Mouse (Mus musculus) C2C12 (cell line): Measurements from ENCODE around the gene Jam3. TPM values are rescaled to one million over a fixed set of nuclear protein-coding genes. Genes with fewer than 3 reads are reported as not detected.

ENCODE experiments used
- H3K27me3 ChIP-seq: one replicate; pipeline ENCODE4 v1.6.1; 2011; ENCODE audit not compliant: control insufficient read depth, insufficient read depth, insufficient read length
- H3K36me3 ChIP-seq: one replicate; pipeline ENCODE4 v1.6.1; 2011; ENCODE audit not compliant: control insufficient read depth, insufficient read depth
- H3K4me3 ChIP-seq: one replicate; pipeline ENCODE4 v1.5.1; 2011; ENCODE audit warnings: mild to moderate bottlenecking, control low read depth; ENCODE audit not compliant: poor library complexity, insufficient read depth, severe bottlenecking
- H3K79me2 ChIP-seq: one replicate; pipeline ENCODE4 v1.6.1; 2011; ENCODE audit not compliant: control insufficient read depth, insufficient read depth
- H3K79me3 ChIP-seq: one replicate; pipeline ENCODE4 v1.6.1; 2011; ENCODE audit warnings: low read depth, control low read depth
- H3ac ChIP-seq: one replicate; pipeline ENCODE3; 2011; ENCODE audit warnings: low read depth; ENCODE audit not compliant: control insufficient read depth, insufficient read length
- CEBPB ChIP-seq: IDR thresholded peaks from one replicate; pipeline ENCODE4 v1.6.1; 2011; ENCODE audit warnings: low read depth, mild to moderate bottlenecking, control low read depth, moderate library complexity
- CTCF ChIP-seq: IDR thresholded peaks from one replicate; pipeline ENCODE4 v1.5.1; 2011; ENCODE audit not compliant: control insufficient read depth, insufficient read depth, insufficient read length
- FOSL1 ChIP-seq: IDR thresholded peaks from one replicate; pipeline ENCODE4 v1.8.0; 2011; ENCODE audit warnings: mild to moderate bottlenecking, low read length; ENCODE audit not compliant: poor library complexity, insufficient read depth, severe bottlenecking
- MAX ChIP-seq: IDR thresholded peaks from one replicate; pipeline ENCODE4 v1.6.1; 2011; ENCODE audit warnings: mild to moderate bottlenecking, control low read depth
- MYOD1 ChIP-seq: IDR thresholded peaks from one replicate; pipeline ENCODE4 v1.6.1; 2011; ENCODE audit warnings: low read depth; ENCODE audit not compliant: control insufficient read depth, insufficient read length
- MYOG ChIP-seq: IDR thresholded peaks from one replicate; pipeline ENCODE4 v1.6.1; 2011; ENCODE audit not compliant: control insufficient read depth, insufficient read length; ENCODE audit errors: extremely low read depth
- USF1 ChIP-seq: IDR thresholded peaks from one replicate; pipeline ENCODE4 v1.6.1; 2011; ENCODE audit warnings: low read depth, mild to moderate bottlenecking, control low read depth, moderate library complexity
- long read RNA-seq, 2 experiments: library from polyadenylated mRNA; unstranded; transcript quantifications; one replicate each; pipeline ENCODE4 v2.0.0; 2019 to 2020
- polyA plus RNA-seq: library from polyadenylated mRNA; unstranded; fragments of >200 nt; fragmentation: generic; extraction: Trizol; gene quantifications from one replicate; pipeline ENCODE4 v1.2.1, GENCODE M21; 2012; ENCODE audit warnings: missing spikeins

Jam3 gene
- 15.8 TPM for polyA plus RNA-seq
- long read RNA-seq, experiment 1, transcript Jam3-201 (9 exons, 1,942 nt): major isoform, 24 of 31 reads
- long read RNA-seq, experiment 1, partial matches to known transcripts: 6 of 31 reads
- long read RNA-seq, experiment 1, other reads (novel, unspliced or antisense): 1 of 31 reads
- long read RNA-seq, experiment 2, transcript Jam3-201 (9 exons, 1,942 nt): major isoform, 140 of 146 reads
- long read RNA-seq, experiment 2, partial matches to known transcripts: 1 of 146 reads
- long read RNA-seq, experiment 2, other reads (novel, unspliced or antisense): 5 of 146 reads

DNA sequence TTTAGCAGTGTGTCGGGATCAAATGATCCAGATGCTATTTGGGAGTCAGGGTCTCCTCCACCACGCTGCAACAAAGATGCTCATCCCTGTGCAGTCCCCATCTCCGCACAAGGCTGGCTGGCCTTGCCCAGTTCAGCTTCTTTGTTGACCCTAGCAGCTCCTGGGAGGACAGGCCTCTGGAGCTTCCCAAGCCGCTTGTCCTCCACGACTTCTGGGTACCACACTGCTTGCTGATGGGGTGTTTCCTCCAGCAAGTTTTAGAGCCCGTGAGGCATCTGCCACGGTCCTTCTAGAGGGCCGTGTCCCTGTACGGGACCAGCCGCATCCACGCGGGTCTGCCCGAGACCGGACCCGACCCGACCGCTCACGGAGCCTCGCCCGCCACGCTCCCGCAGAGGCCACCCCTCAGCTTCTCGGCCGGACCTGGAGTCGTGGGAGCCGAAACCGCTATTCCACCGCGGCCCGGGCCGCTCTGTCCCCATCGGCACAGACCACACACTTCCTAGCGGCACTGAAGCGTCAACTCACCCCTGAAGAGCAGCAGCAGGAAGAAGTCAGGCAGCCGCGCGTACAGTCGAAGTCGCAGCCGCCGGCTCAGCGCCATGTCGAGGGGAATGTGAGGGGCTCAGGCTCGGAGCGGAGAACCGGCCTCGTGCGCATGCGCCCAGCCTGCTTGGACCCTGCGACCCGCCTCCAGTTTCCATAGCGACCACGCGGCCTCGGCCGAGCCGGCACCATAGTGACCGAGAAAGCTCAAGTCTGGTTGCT, at the start of gene Jam3:
Gene Jam3, minus strand, starts transcription at position 659 of the 768 bp plus-strand sequence.
- Histone ChIP-seq H3K79me3 (peaks cover 3% of the 10 kb centered on the region), H3ac (peak within 1 kb of the TSS; percentile 96), H3K27me3 (peaks cover 3% of the 10 kb centered on the region), H3K4me3 (peak within 1 kb of the TSS; percentile 55), H3K36me3 (no peaks in the 10 kb centered on the region), H3K79me2 (no peaks in the 10 kb centered on the region)
- no peak for TF ChIP-seq USF1
- no peak for TF ChIP-seq FOSL1
- no peak for TF ChIP-seq CTCF
- no peak for TF ChIP-seq CEBPB
- TF ChIP-seq MYOG: no peak
- no peak for TF ChIP-seq MAX
- TF ChIP-seq MYOD1: no peak

DNA sequence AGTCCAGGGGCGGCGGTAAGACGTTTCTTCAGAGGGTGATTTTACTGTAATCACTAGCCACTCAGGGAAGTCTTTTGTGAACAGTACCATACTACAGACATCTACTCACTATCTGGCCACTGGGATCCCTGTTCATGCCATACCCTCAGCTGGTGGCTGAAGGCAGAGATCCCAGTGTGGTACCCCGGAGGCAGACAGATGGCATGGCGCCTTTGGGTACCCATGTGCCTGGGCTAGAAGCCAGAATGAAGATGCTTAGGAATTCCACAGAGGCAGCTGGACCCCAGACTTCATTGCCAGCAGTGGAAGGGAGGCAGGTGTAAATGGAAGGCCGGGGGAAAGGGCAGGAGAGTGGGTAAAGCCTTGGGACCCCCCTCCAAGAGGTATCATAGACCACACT, 49.0 kb upstream of the Jam3 start:
- Histone ChIP-seq H3K4me3 (no peak overlapping the region), H3K79me3 (no peaks in the 10 kb centered on the region), H3K27me3 (no peaks in the 10 kb centered on the region), H3K79me2 (no peaks in the 10 kb centered on the region), H3ac (no peak overlapping the region), H3K36me3 (no peaks in the 10 kb centered on the region)
- no peak for TF ChIP-seq CEBPB
- no peak for TF ChIP-seq MYOD1
- TF ChIP-seq USF1: no peak
- no peak for TF ChIP-seq FOSL1
- TF ChIP-seq MAX: no peak
- TF ChIP-seq MYOG: no peak
- no peak for TF ChIP-seq CTCF

DNA sequence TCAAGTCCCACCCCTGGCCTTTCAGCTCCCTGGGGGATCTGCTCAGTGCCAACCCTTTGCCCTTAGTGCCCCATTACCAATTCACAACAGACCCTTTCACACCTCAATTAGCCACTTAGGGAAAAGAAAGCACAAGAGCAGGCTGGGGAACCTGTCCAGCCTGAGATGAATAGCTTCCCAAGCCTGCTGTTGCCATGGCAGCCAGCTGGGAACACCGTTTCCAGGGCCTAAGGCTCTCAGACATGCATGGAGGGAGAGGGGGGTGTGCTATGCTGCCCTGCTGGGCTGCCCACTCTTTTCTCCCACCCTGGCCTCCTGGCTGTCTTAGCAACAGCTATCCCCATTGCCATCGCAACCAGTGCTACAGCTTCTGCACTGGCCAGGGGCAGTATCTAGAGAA, 47.9 kb upstream of the Jam3 start:
- Histone ChIP-seq H3K79me2 (no peaks in the 10 kb centered on the region), H3K36me3 (no peaks in the 10 kb centered on the region), H3ac (no peak overlapping the region), H3K4me3 (no peak overlapping the region), H3K27me3 (no peaks in the 10 kb centered on the region), H3K79me3 (no peaks in the 10 kb centered on the region)
- TF ChIP-seq MYOD1: no peak
- no peak for TF ChIP-seq CEBPB
- TF ChIP-seq MYOG: no peak
- no peak for TF ChIP-seq USF1

DNA sequence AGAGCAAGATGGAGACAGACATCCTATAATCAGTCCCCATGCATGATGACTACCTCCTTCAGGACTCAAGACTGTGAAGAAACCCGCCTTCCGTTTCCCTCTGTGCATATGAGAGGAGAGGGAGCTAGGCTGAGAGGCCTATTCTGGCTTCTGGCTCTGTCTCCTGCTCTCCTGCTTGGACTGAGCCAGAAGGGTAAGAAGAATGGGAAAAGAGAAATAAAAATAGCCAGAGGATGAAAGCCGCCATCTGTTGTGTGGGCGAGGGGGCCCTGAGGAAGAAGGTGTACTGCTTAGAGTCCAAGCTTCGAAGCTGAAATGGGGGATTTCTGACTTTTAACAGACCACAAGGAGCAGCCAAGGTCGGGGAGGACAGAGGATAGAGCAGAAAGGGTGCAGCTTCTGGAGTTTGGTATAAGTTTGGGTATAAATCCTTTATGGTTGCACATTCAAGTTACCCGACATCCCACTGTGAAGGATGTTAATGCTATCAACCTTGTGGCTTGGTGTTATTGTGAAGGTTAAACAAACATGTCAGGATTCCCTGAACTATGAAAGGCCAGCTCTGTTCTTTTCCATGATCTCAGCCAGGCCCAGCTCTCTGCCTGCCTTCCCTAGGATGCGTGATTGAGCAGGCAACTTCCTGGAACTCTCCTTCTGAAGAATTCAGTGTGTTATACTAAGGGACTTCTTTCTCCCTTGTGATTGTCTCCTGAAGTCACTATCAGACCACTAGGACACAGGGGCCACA, 46.4 kb upstream of the Jam3 start:
- H3K79me2 ChIP-seq: no peaks in the 10 kb centered on the region
- TF ChIP-seq CTCF (no peak), FOSL1 (no peak), MYOD1 (no peak), MYOG (no peak)
- no peaks in the 10 kb centered on the region for H3K27me3 ChIP-seq
- H3K4me3 ChIP-seq: no peak overlapping the region
- H3ac ChIP-seq: no peak overlapping the region
- H3K79me3 ChIP-seq: no peaks in the 10 kb centered on the region
- no peaks in the 10 kb centered on the region for H3K36me3 ChIP-seq

DNA sequence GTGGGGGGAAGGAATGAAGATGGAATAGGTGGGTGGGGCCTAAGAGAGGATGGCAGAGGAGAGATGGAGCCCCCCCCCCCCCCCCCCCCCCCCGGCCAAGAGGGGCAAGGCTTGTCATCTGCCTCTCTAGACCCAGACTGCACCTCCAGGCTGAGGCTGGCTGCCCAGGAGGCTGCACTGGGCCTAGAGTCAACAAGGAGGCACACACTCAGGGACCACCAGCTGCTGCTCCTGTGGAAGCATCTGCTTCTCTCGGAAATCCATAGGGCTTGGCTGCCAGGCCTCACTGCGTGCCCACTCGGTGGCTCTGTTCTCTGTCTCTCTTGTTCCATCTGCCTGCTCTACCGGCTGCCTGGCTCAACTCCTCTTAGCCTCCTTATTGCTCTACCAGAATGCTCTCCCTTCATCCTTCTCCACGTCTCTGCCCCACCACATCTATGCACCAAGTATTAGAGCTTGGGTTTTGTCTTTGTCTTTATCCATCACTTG, 38.4 kb upstream of the Jam3 start:
- H3K79me3 ChIP-seq: no peaks in the 10 kb centered on the region
- no peak overlapping the region for H3K4me3 ChIP-seq
- H3ac ChIP-seq: no peak overlapping the region
- H3K79me2 ChIP-seq: no peaks in the 10 kb centered on the region
- H3K27me3 ChIP-seq: no peaks in the 10 kb centered on the region
- TF ChIP-seq MYOD1 (no peak), CTCF (no peak), MAX (no peak), MYOG (no peak), FOSL1 (no peak), CEBPB (no peak), USF1 (no peak)
- no peaks in the 10 kb centered on the region for H3K36me3 ChIP-seq
